Mouse (Mus musculus): Measurements from ENCODE around the gene Dcaf4.

Gene Dcaf4

DNA sequence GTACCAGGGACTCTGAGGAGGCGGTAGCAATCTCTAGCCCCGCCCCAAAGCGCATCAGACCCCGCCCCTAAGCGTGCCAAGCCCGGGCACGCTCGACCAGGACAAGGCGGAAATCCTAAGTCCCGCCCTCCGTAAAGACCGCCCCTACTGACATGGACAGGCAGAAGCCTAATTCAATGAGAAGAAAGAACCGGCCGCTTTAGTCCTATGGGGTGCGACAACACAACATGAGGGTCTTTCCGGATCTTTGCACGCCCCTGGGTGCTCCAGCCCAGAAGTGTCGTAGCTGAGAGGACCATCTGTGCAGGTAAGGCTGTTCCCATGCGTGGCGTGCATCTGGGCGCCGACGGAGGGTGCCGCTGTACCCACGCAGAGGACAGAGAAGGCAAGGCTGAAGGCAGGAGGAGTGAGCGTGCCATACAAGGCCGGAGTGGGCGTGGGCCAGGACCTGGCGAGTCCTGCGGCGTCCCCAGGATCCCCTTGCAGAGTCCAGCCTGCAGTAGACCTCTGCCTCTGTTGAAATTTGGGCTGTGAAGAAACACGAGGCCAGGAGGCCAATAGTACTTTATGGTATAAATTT lies at the start of gene Dcaf4:
TSS of gene Dcaf4 (plus strand) at position 156 of the 580 bp plus-strand sequence.
- peak; percentile 92 for DNase-seq (ENCODE audit: low read depth, low spot score)

DNA sequence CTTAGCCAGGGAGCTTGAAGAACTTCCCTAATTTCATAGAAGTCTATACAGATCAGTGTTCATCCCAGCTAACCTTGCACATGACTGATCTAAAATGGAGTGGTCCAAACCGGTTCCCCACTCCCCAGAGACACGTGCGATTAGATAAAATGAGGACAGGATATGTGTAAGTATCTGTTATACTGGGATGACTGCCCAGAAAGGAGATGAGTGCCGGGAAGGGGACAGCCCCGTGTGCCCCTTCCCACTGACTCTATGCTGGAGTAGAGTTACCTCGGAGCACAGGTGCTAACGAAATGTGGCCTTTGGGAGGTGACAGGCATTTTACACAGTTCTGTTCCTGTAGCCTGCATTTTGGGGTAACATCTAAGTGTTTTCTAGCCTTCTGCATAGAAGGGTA lies 48.5 kb upstream of the Dcaf4 start:
- no peak for DNase-seq (ENCODE audit: low read depth, low spot score)

DNA sequence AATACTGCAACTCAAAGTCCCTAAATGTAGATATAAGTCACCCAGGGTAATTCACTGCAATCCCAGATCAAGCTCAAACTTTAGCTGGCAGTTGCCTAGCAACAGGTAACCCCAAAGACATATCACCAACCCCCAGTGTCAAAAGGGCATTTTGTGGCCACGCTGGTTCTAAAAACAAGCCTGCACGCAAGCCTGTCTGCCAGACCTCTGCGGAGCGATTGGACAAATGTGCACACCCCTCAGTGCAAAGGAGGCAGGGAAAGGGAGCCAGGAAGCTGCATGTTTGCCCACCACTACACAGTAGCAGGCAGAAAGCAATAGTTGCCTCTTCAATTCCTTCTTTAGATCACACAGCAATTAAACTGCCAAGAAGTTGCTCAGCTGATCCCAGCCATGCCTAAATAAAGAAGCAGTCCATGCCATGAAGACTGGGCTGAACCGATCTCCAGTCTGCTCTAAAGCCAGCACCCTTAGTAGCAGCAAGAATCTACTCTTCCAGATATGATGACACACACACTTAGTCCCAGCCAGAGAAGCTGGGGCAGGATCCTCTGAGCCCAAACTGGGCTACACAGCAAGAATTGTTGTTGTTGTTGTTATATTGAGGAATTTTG lies 46.2 kb upstream of the Dcaf4 start:
- DNase-seq (ENCODE audit: low read depth, low spot score) = no peak

DNA sequence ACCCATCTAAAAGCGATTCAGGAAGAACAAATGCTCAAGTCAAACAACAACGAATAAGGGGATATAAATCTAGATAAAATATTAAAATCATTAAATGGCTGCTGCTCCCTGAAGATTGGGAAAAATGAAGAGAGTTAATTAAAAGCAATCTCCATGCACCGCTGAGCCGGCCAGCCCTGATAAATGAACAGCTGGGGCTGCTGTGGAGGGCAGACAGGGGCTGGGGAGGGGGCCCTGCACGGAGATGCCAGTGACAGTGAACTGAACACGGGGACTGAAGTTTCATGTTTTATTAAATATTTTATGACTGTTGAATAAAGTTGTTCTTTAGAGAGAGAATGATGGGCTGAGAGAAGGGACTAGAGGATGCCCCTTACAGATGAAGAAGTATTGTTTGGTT lies 44.8 kb upstream of the Dcaf4 start:
- no peak for DNase-seq (ENCODE audit: low read depth, low spot score)

DNA sequence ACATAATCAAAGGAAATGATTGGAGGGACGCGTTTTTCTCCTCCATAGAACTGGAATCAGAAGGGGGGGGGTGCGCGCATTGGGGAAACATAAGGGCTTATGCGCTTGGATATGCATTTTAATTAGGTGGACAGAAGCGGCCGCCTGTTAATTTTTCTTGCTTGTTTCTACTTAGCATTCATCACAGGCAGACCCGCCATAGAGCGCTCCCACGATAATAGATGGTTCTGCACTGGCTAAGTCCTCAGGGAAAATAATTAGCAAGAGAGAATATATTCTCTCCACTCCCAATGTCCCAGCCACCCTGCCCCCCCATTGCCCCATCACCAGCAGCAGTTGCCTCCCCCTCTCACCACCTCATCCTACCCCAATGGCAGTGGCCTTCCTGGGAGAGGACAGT lies 44.0 kb upstream of the Dcaf4 start:
- no peak for DNase-seq (ENCODE audit: low read depth, low spot score)

DNA sequence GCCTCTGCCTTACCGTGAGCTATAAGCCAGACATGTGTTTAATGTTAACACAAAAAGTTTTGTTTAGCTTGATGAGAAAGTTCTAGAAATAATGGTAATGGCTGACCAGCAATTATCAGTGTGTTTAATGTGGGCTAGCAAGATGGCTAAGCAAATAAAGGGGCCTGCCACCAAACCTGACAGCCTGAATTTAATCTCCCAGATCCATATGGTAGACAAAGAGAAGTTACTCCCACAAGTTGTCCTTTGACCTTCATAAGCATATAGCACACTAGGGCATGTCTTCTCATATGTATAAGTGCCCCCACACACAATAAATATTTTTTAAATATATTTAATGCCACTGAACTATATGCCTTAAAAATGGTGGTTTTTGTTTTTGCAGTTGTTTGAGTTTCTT lies 41.1 kb upstream of the Dcaf4 start:
- DNase-seq (ENCODE audit: low read depth, low spot score) = no peak

DNA sequence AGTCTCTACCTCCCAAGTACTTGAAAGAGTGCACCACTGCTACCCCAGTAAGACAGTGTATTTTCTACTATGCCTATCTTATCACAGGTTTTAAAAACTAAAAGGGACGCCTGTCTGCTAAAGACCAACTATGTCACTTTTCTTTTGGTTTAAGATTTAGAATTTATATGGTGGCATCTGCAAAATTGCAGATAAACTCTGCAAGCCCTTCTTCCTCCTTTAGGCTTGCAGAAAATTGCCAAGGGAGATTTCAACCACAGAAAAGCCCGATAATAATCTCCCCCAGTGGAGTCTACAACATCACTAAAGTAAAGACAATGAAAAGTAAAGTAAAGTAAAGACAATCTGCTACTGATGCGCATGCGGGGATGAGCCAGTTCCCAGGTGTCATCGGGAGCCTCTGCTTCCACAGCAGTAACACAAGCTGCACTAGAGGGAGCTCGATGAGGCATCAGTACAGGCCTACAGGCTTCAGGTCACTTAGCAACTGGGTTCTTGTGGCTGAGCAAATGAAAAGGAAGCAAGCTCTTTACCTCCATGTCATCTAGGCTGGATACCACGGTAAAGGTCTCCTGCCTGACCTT lies 40.4 kb upstream of the Dcaf4 start:
- no peak for DNase-seq (ENCODE audit: low read depth, low spot score)

DNA sequence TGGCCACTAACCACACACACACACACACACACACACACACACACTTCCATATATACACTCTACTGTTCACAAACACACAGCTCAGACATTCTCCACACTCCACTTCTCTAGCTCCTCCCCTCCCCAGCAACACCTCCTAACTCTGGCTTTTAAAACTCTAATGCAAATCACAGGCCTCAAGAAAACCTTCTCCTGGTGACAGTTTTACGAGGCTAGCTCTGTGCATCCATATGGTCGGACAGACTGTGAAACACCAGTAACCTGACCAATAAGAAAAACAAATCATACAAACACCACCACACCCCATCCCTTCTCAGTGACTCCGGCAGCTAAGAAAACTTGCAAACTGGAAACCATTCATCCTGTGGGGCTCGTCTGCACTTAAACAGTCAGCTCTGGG lies 38.8 kb upstream of the Dcaf4 start:
- no peak for DNase-seq (ENCODE audit: low read depth, low spot score)

DNA sequence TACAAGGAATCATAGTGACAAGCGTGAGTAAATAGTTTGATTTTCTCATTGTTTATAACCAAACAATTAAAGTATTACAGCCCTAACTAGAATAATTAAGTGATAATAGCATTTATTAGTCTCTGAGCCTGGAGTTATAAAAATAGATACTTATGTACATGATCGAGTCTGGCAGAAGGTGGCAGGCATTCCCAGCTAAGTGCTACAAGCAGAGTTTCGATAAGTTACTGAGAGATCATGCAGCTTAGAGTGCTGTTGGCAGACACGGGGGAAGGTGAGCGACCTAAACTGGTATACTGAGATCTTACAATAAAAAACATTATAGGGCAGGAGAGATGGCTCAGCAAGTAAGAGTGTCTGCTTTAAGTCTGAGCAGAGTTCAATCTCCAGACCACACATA lies 36.6 kb upstream of the Dcaf4 start:
- no peak for DNase-seq (ENCODE audit: low read depth, low spot score)

DNA sequence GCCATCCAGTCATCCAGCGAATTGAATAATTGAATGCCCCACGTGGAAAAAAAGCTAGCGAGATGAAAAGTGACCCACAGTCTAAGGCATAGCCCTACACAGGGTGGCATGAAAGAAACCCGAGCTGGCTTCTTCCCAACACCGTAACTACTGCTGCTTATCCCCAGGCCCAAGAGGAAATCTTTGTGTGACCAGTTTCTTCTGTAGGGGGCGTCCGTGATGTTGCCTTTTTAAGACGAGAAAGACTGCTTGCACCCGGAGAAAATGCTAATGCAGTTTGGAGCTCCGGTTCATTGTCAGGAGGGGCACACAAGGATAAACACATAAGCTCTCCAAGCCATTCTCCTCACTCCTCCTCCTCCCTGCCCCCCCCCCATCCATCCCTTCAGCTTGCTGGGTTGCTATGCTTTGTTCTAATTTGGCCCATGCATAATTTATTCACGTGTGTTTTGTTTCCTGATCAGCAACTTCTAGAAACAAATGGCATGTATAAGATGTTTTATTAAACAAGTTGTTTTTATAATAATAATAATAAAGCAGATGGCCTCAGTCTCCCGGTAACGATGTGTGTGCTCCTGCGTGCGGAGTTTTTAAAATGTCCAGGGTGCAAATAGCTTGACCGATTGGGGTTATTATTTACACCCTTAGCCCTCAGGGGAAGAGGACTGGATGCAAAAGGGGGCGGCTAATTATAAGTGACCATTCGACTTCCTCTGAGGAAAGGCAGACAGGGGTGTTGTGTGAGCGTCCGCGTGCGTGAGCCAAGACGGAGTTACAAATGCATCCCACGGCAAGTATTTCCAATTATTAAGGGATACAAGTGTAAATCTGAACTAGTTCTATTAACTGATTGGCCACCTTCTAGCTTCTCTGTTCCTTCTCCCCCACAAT lies 35.2 kb upstream of the Dcaf4 start:
- DNase-seq (ENCODE audit: low read depth, low spot score) = no peak

DNA sequence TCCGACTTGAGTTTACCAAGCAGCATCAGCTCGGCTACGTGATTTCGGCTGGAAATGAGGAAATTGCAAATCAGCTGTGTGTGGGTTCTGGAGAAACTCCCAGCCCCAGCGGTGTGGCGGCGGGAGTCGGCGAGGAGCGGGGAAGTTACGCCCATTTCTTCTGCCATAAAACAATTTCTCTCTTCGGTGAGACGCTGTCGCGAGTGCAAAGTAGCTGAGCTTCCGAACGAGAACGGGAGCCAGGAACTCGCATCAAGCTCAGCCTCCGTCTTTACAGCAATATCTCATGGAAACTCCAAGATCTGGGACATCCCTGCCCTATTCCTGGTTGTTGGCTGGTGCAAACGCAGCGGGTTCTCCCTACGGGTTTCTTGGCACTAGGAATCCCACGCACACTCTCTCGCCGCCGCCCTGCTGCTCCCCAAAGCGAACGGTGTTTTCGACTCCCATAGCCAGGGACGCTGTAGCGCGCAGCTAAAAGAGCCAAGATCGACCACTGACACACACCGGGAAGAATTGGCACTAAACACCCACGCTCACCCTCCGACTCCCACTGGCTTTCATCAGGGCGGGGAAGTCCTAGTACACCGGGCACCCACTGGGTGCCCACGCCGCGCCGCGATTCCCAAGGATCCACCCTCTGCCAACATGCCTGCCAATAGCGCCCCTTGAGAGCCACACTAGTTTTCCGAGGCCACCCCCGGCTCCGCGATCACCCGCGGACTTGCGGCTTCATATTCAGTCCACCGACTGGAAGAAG lies 34.2 kb upstream of the Dcaf4 start:
- DNase-seq (ENCODE audit: low read depth, low spot score) = no peak

DNA sequence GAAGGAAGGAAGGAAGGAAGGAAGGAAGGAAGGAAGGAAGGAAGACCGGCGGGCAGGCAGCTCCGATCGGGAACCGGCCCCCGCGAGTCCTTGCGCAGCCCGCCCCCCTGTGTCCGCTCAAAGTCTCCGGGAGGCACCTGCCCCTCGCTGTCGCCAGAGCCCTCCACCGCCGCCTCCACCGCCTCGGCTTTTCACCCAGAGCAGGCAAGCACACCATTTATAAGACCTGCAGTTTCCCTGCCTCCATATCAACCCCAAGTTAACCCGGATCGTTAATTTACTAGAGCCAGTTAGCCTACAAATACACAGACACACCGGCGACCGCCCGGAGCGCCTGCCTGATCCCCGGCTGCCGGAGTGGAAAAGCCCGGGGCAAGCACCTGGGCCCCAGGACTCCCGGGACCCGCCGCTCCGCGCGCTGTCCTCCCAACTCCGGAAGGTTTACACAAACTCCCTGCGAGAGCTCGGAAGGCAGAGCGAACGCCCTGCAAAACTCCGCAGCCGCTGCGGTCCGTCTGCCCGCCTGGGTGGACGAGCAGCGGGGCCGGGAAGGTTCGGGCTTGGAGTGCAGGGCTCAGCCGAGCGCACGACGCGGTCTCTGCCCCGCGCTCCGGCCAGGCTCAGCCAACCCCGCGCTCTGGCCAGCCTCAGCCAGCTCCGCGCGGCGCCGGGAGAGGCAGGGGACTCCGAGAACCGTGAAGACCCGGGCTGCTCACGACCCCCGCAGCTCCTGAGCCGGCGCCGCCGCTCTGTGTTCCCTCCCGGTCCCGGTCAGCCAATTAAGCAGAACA lies 33.4 kb upstream of the Dcaf4 start:
- DNase-seq (ENCODE audit: low read depth, low spot score) = no peak

DNA sequence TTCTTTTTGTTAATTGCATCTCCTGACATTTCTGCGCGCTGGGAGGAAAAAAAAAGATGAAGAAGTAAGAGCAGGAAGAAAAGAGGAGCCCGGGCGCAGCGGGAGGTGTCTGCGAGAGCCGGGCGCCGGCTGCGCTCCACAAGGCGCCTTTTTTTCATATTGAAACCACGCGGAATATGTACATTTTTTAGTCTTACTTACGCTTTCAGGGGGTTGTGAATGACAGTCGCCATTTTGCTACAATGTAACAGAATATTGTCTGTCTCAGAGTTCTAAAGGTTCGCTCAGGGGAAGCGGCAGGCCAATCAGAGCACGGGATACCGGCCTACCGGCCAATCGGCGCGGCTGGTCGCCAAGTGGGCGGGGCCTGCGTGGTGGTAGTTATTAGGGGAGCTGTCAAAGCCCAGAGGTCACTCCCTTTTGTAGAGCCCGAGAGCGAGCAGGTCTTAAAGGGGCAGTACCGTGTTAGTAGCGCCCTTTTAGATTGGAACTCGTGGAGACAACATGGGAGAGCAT lies 32.7 kb upstream of the Dcaf4 start, which contains the start of gene Dpf3:
TSS of gene Dpf3 (minus strand) at position 241 of the 516 bp plus-strand sequence.
- DNase-seq (ENCODE audit: low read depth, low spot score) = peak; percentile 93

DNA sequence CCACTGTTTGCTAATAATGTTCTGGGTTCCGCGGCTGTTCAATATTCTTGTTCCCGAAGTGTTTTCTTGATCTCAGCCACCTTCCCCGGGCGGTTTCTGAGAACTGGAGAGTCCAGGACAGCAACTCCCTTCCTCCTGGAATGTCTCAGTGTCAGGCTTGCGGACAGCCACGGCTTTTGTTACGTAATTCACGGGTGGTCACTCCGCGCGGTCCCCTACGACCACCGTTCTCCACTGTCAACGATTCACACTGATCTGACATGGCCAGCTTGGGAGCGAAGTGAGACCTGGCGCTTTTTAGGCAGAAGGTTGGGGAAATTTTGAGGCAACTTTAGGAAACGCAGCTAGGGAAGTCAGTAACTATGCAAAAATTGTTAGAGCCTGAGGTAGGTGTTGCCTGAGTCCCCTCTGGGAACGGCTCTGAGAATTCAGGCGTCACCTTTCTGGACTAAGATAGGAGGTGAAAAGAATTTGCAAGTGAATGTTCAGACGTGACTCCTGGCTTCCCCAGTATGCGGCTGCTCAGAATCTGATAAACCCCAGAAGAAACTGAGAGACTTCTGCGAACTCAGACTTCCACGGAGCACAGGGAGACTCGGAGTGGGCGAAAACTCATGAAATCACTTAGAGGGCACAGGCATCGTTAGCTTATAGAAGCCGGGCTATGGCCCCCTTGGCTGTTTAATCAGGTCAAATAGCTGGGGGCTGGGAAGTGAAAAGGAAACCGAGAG lies 31.9 kb upstream of the Dcaf4 start:
- no peak for DNase-seq (ENCODE audit: low read depth, low spot score)

DNA sequence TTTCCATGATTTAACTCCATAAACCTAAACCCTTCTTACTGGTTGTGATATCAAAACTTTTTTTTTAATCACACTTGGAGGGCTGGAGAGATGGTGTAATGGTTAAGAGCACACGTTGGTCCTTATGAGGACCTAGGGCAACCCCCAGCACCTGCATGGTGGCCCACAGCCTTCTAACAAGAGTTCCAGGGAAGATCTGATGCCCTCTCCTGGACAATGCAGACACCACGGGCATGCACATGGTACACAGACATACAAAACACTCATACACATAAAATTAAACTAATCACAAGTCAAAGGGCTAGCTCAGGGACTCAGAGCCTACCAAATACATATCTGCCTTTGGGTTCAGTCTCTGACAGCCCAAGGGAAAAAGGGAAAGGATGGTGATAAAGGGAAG lies 30.5 kb upstream of the Dcaf4 start:
- DNase-seq (ENCODE audit: low read depth, low spot score) = no peak

DNA sequence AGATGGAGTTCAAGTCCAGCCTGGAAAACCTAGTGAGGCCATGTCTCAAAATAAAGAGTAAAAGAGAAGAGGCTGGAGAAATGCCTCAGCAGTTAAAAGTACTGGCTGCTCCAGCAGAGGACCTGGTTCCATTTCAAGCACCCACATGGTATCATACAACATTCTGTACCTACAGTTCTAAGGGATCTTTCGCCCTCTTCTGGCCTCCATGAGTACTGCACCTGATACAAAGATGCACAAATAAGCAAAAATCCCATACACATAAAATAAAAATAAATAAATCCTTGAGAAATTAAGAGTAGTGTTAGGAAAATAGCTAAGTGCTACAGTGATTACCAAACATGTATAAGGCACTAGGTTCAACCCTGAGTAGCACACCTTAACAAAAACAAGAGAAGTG lies 28.7 kb upstream of the Dcaf4 start:
- no peak for DNase-seq (ENCODE audit: low read depth, low spot score)

DNA sequence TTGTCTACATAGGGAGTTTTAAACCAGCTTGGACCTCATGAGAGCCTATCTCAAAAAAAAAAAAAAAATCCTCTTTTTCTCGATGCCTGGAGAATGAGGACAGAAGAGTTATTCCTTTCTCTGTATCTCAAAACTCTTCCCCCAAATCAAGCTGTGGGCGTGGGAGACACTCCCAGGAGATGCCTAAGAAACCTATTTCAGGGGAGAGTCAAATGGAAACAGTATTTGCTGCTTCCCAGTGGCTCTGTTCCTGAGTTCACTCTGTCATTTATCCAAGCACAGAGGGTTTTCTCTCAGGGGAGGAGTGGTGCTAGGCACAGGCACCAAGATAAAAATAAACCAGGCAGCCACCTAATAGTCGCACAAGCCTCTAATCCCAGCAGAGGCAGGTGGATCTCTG lies 27.5 kb upstream of the Dcaf4 start:
- DNase-seq (ENCODE audit: low read depth, low spot score) = no peak

DNA sequence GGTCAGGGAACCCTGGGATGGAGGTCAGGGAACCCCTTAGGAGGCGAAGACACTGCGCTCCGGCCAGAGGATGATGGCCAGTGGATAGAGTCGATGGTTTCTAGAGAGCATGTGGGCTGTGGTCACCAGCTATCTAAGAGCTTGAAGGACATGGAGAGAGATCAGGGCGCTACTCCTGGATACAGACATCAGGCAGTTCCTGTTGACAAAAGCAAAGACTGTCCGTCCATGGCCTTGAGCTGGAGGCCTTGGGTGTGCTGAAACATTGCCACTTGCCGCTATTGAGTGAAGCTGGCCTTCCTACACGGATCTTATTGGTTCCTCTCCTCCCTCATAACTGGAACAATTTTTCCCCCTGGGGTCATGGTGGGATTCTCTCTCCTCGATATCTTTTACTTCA lies 26.1 kb upstream of the Dcaf4 start:
- DNase-seq (ENCODE audit: low read depth, low spot score) = no peak

DNA sequence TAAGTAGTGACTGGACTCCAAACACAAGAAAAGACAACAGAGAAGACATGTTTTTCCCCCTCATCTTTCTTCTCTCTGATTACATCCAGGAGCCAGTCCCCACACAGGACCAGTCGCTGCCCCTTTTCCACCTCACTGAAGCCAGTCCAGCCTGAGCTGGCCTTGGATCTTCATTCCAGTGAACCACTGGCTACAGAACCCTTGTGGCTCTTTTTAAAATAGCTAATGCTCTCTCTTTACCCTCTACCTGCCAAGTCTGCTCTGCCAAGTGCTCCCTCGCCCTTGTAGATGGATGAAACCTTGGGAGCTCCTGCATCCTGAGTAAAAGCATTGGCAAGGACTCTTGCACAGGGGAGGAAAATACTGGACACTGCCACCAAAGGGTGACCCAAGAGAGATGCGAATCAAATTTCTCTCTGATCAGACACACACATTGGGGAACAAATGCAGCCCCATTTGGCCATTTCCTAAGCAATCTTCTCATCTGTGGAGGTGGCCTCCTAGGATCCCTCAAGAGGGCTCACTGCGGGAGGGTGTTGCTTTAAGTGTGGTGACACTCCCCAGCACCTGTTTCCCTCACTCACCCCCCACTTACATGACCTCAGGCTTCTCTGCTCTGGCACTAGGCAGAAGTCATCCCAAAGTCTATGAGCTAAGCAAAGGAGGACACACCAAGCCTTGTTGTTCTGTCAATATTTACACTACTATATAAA lies 24.9 kb upstream of the Dcaf4 start:
- DNase-seq (ENCODE audit: low read depth, low spot score) = no peak

DNA sequence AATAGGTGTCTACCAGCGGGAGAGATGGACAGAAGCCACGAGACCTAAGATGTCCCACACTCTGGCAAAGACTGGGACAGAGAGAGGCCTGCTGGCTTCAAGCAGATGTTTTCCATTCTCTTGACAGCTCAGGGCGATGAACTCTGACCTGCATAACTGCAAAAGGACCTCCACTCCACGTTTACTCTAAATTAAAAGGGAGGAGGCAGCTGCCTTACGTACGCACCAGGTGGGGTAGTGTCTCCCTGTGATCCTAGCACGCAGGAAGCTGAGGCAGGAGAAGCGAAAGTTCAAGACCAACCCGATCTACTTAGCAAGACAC lies 24.3 kb upstream of the Dcaf4 start:
- no peak for DNase-seq (ENCODE audit: low read depth, low spot score)

All from embryo, embryonic 11.5 days (tissue).